Mouse (Mus musculus) adrenal gland, adult (tissue): Measurements from ENCODE around the gene Rilp.

Source experiments
- DNase-seq, 2 experiments: peaks; one replicate each; pipeline ENCODE4 v3.0.0; 2022 to 2023; ENCODE audit warnings: low spot score in 1 of 2; ENCODE audit not compliant: inconsistent age in 2 of 2

Gene Rilp

DNA sequence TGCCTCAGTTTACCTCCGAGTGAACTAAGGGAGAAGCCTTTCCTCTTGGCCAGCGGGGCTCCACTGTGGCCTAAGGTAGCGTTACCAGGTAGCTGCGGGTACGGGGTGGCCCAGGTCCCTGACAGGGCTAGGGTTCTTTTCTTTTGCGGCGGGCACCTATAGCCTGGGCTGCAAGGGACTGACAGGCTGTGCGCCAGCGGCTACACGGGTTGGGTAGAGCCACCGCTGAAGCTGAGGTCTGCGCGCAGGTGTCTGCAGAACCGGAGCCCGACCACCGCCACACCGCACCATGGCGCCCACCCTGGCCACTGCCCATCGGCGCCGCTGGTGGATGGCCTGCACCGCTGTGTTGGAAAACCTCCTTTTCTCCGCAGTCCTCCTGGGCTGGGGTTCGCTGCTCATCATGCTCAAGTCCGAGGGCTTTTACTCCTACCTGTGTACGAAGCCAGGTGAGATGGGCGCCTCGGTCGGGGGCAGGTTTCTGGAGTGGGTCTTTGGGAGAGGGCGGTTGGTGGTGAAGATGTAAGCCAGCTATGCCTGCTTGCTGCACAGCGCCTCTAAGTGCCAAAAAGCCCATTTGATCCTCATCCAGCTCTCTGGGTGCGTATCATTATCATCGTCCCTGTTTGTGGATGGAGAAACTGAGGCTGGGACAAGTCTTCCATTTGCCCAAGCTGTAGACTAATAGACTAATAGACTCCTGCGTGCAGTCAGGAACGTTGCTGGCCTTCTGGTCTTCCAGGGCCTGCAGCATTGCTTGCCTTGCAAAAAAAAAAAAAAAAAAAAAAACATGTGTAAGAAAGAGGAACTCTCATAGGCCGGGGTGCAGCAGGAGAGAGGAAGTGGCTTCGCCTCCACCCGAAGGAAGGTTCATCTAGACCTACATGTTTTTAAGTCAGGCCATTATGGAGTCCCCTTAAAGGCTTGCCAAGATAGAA is 22.7 kb downstream of the Rilp start:
- DNase-seq: peak in 1 of 2 experiments; percentile 63

DNA sequence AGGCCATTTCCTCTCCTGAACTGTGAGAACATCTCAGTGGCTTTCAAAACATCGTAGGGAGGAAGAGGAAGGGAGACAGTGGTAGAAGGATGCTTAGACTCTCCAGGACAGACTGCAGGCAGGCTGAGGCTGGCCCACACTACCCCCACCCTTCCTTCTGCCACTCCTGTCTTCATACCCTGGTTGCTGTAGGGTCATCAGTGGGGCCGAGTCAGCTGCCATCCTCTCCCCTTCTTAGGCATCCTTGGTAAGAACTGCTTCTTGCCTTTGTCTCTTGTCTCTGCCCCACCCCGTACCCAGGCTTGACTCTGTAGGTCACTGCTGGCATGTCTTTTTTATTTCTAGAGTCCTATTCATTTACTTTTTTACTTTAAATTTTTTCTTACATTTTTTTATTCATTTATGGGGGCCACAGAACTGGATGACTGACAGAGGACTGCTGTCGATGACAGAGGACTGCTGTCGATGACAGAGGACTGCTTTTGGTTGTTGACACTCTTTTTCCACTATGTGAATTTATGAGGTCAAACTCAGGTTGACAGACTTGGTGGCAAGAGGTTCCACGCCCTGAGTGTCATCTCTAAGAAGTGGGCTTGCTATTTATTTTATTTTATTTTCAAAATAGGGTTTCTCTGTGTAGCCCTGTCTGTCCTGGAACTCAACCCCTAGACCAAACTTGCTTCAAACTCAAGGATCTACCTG is 23.6 kb downstream of the Rilp start:
- no peak for DNase-seq

DNA sequence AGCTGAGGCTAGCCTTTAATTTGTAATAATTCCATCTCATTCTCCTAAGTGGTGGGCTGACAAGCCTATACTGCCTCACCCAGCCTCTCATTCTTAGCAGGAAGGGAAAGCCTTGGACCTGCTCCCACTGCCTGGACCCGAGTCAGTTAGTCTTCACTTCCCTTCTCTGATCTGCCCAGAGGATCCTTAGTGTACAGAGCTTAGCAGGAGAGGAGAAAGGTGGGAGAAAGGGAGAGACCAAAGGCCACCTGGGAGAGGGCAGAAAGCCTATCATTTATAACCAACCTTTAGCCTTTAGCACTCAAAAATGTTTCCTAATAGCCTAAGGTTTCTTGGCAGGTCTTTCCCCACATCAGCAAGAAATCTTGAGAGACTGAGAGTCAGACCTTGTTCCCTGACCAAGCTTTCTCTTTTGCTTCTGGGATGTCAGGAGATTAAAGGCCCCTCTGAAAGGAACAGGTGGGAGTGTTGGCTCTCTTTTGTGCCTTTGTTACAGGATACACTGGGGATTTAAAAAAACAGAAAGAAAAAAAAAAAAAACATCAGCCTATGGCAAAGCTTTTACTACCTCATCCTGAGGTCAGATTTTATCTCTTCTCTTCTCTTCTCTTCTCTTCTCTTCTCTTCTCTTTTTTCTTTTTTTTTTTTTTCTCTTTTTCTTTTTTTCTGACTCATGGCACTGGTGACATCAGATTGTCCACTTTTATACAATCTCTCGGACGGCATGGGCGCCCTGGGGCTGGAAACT is 24.6 kb downstream of the Rilp start:
- DNase-seq: peak in 1 of 2 experiments; percentile 57

- DNase-seq: peak in 1 of 2 experiments; percentile 68
Measured at GRCm38 (mm10) chr11:75535106-75535795, 25.4 kb downstream of the Rilp start.

DNA sequence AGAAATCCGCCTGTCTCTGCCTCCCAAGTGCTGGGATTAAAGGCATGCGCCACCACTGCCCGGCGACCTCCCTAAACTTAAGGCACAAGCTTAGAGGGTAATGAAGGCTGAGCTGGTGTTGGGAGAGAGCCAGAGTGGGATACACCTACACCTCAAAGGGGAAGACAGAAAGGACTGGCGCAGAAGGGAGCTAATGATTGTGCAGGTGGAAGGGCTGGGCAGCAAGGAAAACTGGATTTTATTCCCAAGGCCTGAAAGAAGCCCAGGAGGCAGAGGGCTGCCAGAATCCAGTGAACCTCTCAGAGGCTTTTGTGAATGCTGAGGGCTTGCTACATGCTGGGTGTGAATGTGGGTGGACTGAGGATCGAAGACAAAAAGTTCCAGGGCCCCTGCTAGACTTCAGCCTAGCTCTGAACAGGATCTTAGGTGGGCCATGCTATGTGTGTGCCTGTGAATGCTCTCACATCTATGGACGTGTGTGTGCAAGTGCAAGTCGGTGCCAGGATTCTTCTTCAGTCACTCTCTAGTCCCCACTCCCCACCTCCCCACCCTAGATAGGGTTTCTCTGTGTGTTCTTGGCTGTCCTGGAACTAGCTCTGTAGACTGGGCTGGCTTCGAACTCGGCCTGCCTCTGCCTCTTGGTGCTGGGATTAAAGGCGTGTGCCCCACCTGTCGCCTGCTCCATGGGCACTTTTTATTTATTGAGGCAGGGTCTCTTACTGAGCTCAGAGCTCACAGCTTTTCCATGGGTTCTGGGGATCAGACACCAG is 26.5 kb downstream of the Rilp start:
- no peak for DNase-seq

DNA sequence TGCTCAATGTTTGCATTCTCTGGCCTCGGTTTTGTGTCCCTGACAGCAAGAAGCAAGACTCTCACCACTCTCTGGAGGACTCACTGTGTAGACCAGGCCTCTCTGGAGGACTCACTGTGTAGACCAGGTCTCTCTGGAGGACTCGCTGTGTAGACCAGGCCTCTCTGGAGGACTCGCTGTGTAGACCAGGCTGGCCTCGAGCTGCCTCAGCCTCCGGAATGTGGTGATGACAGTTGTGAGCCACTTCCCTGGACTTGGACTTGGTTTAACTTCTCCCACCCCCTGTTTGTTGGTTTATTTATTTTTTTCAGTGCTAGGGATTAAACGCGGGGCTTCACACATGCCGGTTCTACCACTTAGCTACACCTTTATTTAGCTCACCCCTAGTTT is 27.1 kb downstream of the Rilp start:
- no peak for DNase-seq

GRCm38 (mm10) chr11:75537491-75538183 is 27.7 kb downstream of the Rilp start:
- DNase-seq: no peak

DNA sequence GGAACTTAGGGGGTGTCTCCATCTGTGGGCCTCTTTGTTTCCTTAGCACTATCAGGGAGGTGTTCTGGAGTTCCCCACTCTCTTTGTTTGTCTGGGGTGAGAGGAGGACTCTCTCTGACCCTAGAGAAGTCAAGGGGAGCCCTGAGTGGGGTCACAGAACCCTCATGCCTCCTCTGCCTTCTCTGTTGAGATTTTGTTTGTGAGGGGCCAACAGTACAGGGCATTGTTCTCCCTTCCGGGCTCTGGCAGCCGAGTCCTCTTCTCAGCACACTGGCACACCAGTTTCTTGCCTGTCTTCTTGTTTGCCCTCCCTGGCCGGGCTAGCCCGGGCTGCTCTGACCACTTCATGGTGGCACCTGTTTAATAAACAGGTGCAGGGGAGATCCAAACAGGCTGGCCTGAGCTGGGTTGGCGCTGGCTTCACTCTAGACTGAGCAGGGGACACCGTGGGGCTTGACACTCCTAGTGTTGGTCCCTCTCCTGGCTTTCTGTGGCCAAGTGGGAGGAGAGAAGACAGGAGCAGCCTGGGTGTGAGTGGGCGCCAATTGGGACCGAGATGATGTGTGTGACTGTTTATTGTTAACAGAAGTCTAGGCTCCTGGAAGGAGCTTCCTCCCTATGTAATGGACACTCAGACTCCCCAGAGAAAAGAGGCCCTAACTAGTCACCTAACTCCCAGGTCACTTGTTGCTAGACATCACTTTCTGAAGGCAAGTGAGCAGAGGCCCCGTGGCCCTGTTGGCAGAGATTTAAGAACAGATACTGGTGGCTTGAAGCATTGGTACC is 28.5 kb downstream of the Rilp start:
- no peak for DNase-seq

- no peak for DNase-seq
Measured at GRCm38 (mm10) chr11:75538970-75539299, 29.0 kb downstream of the Rilp start.

GRCm38 (mm10) chr11:75540209-75540608 is 30.3 kb downstream of the Rilp start:
- DNase-seq: no peak

DNA sequence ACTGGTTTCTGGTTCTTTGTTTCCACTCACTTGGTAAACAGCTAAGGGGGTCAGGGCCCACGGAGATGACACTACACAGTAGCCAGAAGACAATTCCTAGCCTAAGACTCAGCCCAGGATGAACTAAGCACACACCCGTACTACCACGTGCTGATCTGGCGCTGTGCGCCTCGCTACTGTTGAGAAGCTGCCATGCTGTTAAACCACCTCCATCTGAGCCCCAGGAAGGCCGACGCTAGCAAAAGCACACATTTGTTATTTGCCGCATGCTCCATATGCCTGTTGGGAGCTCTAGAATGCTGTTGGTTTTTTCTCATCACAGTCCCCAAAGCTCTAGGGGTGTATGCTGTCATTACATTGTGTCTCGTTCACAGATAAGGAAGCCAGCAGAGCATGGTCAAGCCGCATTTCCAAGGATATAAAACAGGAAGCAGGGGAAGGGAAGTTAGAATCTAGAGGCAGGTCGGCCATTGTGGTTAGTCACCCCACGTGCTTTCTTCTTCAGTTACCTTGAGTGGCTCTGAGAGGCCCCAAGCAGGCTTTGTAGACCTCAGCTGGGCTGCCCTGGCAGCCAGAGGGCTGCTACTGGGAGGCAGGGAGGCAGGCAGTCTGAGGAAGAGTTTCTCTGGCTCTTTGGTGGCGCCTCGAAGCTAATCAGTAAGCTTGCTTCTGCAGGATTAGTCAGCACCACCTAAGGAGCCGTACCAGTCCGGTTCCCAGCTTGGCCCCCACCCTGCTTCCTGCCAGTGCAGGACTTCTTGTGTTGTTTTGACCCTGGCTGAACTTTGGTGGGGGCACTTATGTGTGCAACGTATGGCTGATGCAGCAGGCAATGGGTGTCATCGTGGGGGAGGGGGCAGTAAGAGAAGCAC is 31.1 kb downstream of the Rilp start:
- no peak for DNase-seq

DNA sequence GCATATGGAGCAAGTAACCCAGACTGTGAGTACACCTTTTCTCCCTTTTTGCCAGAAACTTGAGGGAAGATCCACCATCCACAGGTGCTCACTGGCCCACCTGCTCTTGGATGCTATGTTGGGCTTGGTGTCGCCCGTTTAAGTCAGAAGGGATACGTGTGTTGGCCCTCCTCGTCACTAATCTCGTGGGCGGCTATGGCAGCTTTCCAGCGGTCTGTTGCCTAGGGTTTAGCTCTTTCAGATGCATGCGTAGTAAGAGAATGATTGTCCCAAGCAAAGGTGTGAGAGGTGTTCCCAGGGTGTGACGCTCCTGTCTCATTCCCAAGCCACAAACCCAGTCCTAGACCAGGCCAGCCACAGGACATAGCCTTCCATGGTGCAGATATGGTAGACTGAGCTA is 34.8 kb downstream of the Rilp start:
- DNase-seq: no peak

DNA sequence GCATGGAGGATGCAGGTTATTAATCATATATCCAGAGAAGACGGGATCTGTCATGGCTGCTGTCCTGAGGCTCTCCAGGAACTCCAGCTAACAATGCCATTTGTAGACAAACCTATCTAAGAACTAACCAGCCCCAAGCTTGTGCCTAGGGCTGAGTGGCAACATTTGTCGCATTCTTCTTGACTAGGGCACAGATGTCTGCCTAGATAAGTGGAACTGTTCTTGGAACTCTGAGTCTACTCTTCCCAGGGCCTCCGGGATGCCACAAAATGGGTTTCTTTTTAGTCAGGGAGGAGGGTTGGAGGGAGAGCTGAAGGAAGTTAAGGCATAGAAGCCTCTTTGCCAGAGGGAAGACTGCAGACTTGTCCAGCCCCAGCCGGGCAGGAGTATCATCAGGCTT is 36.2 kb downstream of the Rilp start:
- no peak for DNase-seq

DNA sequence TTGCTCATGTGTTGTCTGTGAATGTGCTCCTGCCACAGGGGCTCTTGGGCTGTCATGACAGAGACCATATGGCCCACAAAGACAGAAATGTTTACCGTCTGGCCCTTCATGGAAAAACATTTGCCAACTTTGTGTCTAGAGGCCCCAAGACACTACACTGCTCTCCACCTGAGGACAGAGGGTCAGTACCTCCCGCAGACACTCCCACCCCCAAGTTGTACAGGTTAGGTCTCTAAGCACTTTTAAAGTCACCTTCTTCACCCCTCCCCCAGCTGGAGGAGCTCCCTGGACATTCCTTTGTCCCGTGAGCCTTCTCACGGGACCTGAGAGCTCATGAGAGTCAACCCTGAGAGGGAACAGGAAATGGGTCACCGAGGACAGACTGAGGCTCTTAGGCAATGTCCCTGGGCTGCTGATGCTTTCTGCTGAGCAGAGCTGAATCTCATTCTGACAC is 39.8 kb downstream of the Rilp start:
- peak in 1 of 2 experiments; percentile 71 for DNase-seq

DNA sequence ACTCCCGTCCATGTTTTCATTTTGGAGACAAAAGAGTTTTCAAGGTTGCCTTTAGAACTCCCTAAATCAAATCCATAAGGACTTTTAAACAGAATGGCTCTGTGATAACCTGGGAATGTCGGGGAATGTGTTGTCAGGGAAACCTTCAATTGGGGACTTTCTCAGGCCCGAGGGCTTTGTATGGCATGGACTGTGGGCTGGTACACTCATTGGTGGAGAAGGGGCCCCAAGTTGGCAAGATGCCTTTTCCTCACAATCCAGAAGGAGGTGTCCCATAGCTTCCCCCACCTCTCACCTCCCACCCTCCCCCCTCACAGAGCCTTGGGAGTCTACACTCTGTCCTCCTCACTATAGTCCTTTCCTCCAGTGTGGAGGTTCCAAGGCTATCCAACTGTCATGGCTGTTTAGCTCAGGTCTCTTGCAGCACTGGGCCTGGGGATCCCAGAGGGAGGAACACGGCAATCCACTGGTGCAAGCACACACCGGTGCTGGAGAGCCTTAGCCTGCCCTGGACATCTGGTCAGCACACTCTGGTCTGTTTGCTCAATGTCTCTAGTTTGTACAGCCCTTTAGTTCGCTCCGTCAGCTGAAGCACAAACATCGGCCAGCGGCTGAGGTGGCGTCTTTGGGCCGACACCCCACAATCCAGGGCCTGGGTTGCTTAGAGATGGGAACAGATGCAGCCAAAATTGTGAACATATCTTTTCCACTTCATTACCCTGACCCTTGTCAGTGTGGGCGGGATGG is 40.5 kb downstream of the Rilp start:
- peak in 1 of 2 experiments; percentile 43 for DNase-seq

- DNase-seq: peak in 1 of 2 experiments; percentile 36
Measured at GRCm38 (mm10) chr11:75551321-75551720, 41.4 kb downstream of the Rilp start.

- peak in 1 of 2 experiments; percentile 58 for DNase-seq
Measured at GRCm38 (mm10) chr11:75551961-75552441, 42.1 kb downstream of the Rilp start.
